Mouse (Mus musculus) myocyte (in vitro differentiated cells): ENCODE measurements around the gene Eci2.
A peak's percentile ranks its signal among the peaks of the same experiment; 100 is the strongest.

Experiments used
- CEBPB ChIP-seq: IDR thresholded peaks from 2 replicates; pipeline ENCODE4 v1.6.1; 2011; ENCODE audit warnings: mild to moderate bottlenecking, moderate library complexity; ENCODE audit not compliant: poor library complexity, insufficient read depth, severe bottlenecking
- E2F4 ChIP-seq: IDR thresholded peaks from one replicate; pipeline ENCODE4 v1.6.1; 2011; ENCODE audit warnings: mild to moderate bottlenecking, control low read depth, moderate library complexity; ENCODE audit not compliant: insufficient read depth
- MAX ChIP-seq: IDR thresholded peaks from one replicate; pipeline ENCODE4 v1.6.1; 2011; ENCODE audit warnings: low read depth, mild to moderate bottlenecking, control low read depth
- MYOD1 ChIP-seq, 3 experiments: IDR thresholded peaks; one replicate each; pipeline ENCODE4 v1.6.1; 2011; ENCODE audit warnings: control low read depth in 2 of 3, low read depth in 2 of 3, mild to moderate bottlenecking in 2 of 3, moderate library complexity in 1 of 3; ENCODE audit not compliant: insufficient read length in 2 of 3, control insufficient read depth in 1 of 3
- MYOG ChIP-seq, 3 experiments: IDR thresholded peaks; one replicate each; pipeline ENCODE4 v1.6.1; 2011; ENCODE audit warnings: control low read depth in 2 of 3, low read depth in 2 of 3, mild to moderate bottlenecking in 2 of 3; ENCODE audit not compliant: insufficient read length in 2 of 3, control insufficient read depth in 1 of 3, insufficient read depth in 1 of 3
- POLR2A ChIP-seq: IDR thresholded peaks from one replicate; pipeline ENCODE4 v1.6.1; 2011; ENCODE audit warnings: low read depth, mild to moderate bottlenecking, control low read depth, moderate library complexity; ENCODE audit not compliant: insufficient read length
- SRF ChIP-seq: IDR thresholded peaks from one replicate; pipeline ENCODE4 v1.6.1; 2011; ENCODE audit warnings: low read depth; ENCODE audit not compliant: control insufficient read depth, insufficient read length
- TCF12 ChIP-seq: IDR thresholded peaks from one replicate; pipeline ENCODE4 v1.6.1; 2011; ENCODE audit warnings: mild to moderate bottlenecking, control low read depth; ENCODE audit not compliant: poor library complexity, insufficient read depth, severe bottlenecking
- TCF3 ChIP-seq: IDR thresholded peaks from one replicate; pipeline ENCODE4 v1.6.1; 2011; ENCODE audit warnings: low read depth, control low read depth; ENCODE audit not compliant: insufficient read length
- USF1 ChIP-seq: IDR thresholded peaks from one replicate; pipeline ENCODE4 v1.6.1; 2011; ENCODE audit warnings: low read depth, mild to moderate bottlenecking, control low read depth, moderate library complexity

DNA sequence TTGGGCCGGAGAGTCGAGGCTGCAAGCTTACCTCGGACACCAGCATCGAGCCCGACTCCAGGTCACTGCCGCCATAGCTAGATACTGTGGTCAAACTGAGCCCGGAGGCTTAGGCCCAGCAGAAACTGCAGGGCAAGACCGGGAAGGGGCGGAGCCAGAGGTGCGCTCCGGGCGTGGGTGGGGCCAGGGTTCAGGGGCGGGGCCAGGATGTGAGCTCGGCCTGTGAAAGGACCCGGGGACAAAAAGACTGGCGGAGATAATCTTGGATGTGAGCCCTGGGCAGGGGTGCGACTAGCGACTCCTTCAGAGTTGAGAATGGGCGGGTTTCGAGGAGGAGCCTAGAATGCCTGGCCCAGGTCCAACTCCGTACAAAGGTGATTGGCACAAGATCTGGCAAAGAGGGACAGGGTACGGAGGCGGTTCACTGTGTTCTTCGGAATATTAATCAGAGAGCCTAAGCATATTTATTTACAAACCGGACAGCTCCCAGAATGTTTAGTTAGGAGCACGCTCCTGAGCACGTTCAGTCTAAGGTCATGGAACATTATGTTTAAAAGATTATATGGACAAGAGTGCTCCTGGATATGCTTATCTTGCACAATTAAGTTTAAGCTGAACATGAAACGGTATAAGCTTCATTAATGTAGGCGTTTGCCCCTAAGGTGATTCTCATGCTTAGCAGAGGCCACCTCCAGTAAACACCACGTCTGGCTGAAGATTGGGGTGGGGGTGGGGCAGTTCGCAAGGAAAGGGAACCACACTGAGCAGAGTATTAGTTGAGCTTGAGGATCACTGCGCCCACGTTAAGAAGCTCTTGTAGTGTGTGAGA, 32.7 kb downstream of the Eci2 start:
- no peak for TF ChIP-seq MYOG (IDR thresholded peaks at IDR 0.05; ENCODE audit: control insufficient read depth in 1 of 3, insufficient read depth in 1 of 3, insufficient read length in 2 of 3, low read depth in 2 of 3)
- TF ChIP-seq POLR2A = peak; percentile 87
- TF ChIP-seq TCF12 = no peak
- TF ChIP-seq MYOD1 (IDR thresholded peaks at IDR 0.05; ENCODE audit: control insufficient read depth in 1 of 3, insufficient read length in 2 of 3, low read depth in 2 of 3) = no peak
- TF ChIP-seq E2F4 = no peak
- TF ChIP-seq MAX = no peak
- TF ChIP-seq USF1 = no peak
- no peak for TF ChIP-seq TCF3
- no peak for TF ChIP-seq SRF
- TF ChIP-seq CEBPB = no peak
